Mouse (Mus musculus): ENCODE results near the gene Shisa6.

Shisa6 gene

DNA sequence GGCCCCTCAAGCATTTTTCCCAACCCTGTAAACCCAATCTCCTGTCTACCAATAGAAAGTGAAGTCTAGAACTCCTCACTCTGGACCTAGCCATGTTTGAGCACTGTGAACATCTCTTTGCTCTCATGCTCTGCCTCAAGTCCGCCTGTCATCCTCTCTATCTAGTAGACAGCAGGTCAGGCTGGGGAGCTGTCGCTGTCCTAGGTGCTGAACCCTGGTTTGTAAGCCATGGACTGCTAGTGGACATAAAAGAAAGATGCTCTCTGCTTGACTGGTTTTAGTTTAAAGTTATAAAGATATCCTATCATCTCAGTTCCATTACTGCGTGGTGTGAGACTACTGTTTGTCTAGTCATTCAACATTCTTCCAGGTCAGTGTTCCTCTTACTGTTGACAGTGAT lies 266.9 kb downstream of the Shisa6 start:
- no peak for DNase-seq (ENCODE audit: extremely low read depth, insufficient read length, low spot score)

DNA sequence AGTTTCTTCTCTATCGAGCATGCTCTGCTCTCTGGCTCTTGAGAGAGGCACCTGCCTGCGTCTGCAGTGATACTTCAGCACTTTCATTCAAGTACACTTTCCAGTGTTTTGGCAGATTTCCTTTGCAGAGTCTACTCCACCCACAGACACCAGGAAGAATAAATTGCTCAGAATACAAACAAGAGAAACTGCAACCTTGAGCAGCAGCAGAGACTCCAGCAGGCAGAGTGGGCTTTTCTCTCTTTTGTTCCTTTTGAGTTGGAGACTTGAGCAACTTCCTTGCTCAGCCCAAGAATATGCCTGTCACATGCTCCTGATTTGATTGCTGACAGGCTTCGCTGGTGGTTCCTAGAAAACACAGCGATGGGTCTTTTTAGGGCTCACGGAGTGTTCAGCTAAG lies 278.6 kb downstream of the Shisa6 start:
- no peak for DNase-seq (ENCODE audit: extremely low read depth, insufficient read length, low spot score)

DNA sequence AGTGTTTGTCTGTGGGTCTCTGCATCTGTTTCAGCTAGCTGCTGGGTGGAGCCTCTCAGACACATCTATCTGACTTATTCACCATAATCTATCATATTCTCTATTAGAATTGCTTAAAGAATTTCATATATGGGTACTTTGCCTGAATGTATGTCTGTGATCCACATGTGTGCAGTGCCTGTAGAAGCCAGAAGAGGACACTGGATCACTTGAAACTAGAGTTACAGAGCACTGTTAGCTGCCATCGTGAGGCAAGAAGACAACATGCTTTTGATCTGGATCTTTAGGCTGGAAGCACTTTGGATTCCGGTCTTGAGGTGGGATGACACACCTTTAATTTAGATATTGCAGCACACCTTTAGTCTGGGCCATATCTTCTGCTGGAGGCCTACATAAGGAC lies 289.2 kb downstream of the Shisa6 start:
- no peak for DNase-seq (ENCODE audit: extremely low read depth, insufficient read length, low spot score)

DNA sequence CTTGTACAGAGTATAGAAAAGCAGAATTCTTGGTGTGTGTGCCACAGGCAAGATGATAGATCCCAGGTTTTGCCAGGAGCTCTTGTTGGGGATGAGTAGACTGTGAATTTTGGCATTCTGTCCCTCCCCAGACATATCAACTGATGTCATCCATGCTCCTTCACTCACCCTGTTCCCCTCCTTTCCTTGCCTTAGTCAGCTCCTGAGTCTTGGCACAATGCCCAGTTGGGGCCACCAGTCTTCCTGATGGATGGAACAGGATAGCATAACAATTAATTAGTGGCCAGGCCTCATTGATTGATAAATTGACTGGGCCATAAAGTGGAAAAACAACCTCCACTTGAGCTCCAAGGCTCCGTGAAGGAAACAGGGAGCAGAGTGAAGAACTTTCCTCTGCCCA lies 292.9 kb downstream of the Shisa6 start:
- no peak for DNase-seq (ENCODE audit: extremely low read depth, insufficient read length, low spot score)

DNA sequence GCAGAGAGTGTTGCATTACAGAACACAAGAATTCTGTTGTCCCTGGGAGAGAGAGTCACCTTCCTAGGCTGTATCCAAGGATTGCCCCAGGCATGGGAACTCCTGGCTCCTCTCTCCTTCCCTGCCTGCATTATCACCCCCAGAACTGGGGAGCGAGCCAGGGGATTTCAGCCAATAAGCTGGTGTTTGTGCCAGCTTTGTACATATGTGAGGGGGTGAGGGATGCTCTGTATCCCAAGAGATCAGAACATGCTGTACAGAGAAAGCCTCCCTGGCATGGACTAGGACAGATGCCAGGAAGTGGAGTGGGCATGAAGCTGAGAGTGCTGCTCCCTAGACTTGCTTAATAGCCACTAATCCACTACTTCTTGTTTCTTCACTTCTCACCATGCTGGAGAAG lies 303.6 kb downstream of the Shisa6 start:
- no peak for DNase-seq (ENCODE audit: extremely low read depth, insufficient read length, low spot score)

DNA sequence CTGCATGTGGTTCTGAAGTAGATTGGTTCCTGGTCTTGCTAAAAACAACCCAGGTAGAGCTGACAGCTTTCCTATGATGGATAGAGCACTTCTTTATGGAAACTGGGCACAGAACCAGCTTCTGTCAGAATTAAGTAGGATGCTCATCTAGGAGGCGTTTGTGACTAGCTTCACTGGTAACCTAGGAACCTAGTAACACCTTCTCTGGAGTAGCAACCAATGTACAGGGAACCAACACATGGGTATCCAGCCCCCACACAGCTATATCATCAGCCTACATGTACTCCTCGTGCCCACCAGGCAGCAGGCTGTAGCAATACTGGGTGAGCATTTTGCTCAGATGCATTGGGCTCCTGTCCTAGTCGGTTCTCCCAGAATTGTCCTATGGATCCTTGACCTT lies 307.3 kb downstream of the Shisa6 start:
- no peak for DNase-seq (ENCODE audit: extremely low read depth, insufficient read length, low spot score)

DNA sequence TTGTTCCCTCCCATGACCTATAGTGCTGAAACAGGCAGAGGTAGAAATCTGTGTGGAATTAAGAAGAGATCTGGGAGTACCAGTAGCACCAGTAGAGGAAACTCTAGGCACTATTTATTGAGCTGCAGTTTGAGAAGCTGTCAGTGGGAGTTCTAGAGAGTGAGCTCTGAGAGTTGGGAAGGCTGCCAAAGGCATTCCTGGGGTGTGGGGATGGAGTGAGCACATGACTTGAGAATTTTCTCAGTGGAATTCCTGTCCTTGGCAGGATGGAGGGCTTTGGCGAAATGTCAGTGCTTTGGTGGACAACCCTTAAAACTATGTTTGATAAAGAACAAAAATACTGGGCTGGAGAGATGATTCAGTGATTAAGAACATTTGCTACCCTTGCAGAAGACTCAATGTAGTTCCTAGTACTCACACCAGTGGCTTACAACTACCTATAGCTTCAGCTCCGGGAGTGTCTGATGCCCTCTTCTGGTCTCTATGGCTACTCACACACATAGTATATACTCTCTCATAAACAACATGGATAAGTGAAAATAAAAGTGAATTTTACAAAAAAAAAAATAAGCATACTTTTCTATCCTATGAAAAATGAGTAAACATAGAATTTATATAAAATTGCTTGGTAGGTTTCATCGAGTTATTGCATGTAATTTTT lies 337.0 kb downstream of the Shisa6 start:
- no peak for DNase-seq (ENCODE audit: extremely low read depth, insufficient read length, low spot score)

DNA sequence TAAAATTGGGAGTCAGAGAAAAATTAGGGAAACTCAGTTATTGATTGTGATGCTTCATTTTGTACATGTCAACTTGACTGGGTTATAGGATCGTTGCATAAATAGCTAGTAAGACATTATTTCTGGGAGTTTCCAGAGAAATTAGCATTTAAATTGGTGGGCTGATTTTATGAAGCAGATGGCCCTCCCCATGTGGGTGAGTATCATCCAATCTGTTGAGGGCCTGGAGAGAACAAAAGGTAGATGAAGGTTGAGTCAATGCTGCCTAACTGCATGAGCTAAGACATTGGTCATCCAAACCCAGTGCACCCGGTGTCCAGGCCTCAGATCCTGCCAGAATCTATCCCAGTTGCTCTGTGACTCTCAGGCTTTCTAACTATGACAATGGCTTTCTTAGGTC lies 337.6 kb downstream of the Shisa6 start:
- DNase-seq (ENCODE audit: extremely low read depth, insufficient read length, low spot score) = no peak

DNA sequence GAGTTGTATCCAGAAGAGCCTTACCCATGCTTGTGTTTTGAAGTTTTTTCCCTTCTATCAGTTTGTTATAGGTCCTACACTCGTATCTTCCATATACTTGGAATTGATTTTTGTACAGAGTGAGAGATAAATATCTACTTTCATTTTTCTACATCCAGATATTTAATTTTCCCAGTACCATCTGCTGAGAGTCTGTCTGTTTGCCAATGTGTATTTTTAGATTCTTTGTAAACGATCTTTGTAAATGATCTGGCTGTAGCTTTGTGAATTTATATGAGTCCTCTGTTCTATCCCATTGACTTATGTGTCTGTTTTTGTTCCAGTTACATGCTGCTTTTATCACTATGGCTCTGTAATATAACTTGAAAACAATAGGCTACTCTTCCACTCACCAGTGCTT lies 348.0 kb downstream of the Shisa6 start:
- no peak for DNase-seq (ENCODE audit: extremely low read depth, insufficient read length, low spot score)

DNA sequence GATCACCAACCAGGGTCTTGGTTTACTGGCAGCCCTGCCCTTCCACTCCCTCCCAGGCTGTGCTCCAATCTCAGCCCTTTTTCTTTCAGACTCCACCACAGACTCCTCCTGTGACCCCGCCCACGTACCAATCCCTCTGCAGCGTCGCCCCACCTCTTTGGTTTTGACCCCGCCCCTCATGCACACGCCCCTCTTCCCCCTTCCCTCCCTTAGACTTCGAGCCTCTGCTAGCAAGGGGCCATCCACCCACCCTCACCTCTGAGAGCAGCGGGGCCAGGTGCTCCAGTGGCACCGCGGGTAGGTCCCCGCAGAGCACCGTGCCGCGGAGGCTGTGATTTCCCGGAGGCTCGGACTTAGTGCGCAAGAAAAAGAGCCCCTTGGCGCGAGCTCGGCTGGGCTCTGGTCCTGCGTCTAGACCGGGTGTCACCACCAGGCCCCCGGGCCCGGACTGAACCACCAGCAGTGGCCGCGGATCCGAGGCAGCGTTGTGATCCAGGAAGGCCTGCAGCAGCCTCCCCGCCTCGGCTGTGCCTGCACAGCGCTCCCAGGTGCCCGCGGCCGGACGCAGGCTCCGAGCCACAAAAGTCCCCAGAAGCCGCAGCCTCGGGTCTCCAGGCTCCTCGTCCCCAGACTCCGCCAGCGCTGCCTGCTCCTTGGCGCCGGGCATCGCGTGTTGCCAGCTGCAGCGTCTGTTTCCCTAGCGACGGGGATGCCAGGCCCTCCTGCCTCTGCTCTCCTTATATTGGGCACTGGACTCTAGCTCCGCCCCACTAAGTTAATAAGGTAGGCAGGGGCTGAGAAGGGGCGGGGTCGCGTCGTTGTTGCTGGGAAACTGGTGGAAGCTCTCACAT lies 357.7 kb downstream of the Shisa6 start, which contains the start of gene Dnah9:
TSS of gene Dnah9 (minus strand) at position 751 of the 851 bp plus-strand sequence.
- peak; percentile 5 for DNase-seq (ENCODE audit: extremely low read depth, insufficient read length, low spot score)

DNA sequence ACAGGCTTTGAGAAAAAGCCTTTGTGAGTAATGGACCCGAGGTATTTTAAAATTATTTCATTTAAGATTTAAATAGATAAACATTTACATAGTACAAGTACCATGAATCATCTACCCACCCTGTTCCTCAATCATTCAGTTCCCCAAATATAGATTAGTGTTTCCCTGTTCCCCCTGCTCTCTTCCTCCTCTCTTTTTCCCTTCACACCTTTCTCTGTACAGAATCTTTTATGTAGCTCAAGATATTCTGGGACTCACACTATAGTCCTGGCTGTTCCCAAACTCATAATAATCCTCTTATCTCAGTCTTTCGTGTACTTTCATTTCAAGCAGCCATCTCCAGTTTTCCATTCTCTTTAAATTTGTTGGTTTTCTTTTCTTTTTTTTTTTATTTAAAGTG lies 361.7 kb downstream of the Shisa6 start:
- no peak for DNase-seq (ENCODE audit: extremely low read depth, insufficient read length, low spot score)
